Comparison of ENCODE assay signal across 9 mouse cellular contexts in the genomic region with DNA sequence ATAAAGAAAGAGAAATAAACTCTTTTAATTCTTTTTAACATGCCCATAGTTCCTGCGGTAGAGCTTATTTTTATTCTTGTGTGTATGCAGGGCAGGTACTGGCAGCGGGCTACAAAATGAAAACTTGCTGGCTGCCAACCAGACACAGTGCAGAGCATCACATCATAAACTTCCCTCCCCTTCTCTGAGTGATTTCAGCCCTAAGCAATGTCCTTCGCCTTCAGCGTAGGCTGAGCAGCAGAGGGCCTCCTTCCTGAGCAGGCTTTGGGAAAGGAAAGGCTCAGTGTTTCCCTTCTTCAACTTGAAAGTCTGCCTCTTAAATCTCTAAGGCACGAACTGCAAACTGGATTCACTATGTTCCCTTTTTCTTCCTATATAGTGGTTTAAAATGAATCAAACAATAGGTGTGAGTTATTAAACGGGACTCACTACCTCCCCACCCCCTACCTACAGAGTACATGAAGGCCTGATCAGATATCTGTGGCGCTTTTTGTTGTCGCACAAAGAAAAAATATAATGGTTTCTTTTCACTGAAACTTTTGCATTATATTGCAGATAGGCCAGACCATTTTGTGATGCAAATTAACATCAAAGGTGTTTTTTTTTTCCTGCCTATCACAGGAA. TPM values are rescaled to one million over a fixed set of nuclear protein-coding genes. Genes with fewer than 3 reads are reported as not detected.
A peak's percentile ranks its signal among the peaks of the same experiment; 100 is the strongest.
DNase-seq lines count a peak whose midpoint lies in the region; ATAC-seq lines count a peak whose summit lies in the region.
"Had no signal": no experiment of that assay in that cellular context is flagged by ENCODE, and none has a peak within 500 bp of the region (broad histone marks: within the 10 kb centered on the region; RNA-seq: fewer than 3 reads in every experiment).

No protein-coding gene starts in this region.

- 58% methylated on average over 8 of the region's 8 CpGs for WGBS in kidney, embryonic 15.5 days

- no peak overlapping the region for H3K9ac ChIP-seq in kidney, embryonic 15.5 days

- H3K4me1 ChIP-seq in kidney, embryonic 15.5 days: no peaks in the 10 kb centered on the region

- peak; percentile 54 for DNase-seq in gastrocnemius, adult 18-20 months (ENCODE audit: low spot score)
- DNase-seq in gastrocnemius, postnatal 36 days: no peak
- DNase-seq in adrenal gland, adult 18-20 months (ENCODE audit: low spot score in 2 of 2): peak; percentile 26 to 32
- DNase-seq in gastrocnemius, postnatal 14 days: peak; percentile 21
- DNase-seq in lung, postnatal 4 days: peak; percentile 40 to 53
- DNase-seq in retina, embryonic 14.5 days (ENCODE audit: low spot score): no peak
- no peak for DNase-seq in thymus, postnatal 36 days

- H3K4me3 ChIP-seq in kidney, embryonic 15.5 days (replicated peaks): no peak overlapping the region

- peak overlapping the region; percentile 16; the same call in 1 of the 2 replicates for H3K4me2 ChIP-seq in kidney, embryonic 15.5 days

- ATAC-seq in kidney, embryonic 15.5 days (replicated peaks; ENCODE audit: low FRiP score): no peak

- H3K36me3 ChIP-seq in kidney, embryonic 15.5 days: no peaks in the 10 kb centered on the region

- no peaks in the 10 kb centered on the region for H3K27me3 ChIP-seq in kidney, embryonic 15.5 days

- no peak overlapping the region for H3K27ac ChIP-seq in kidney, embryonic 15.5 days

- no peaks in the 10 kb centered on the region for H3K9me3 ChIP-seq in kidney, embryonic 15.5 days (replicated peaks)

- intact Hi-C loops in gastrocnemius, postnatal 36 days (cut with DNase I): no loop called here
- intact Hi-C loops in gastrocnemius, postnatal 14 days (cut with DNase I; ENCODE audit: low total_unique reads): no loop called here

RNA-seq across cellular contexts. Expression of gene Mef2c, which starts 28.2 kb away (rescaled TPM):
- 100 to 1,000 TPM; 431 to 527 TPM for total RNA-seq in gastrocnemius, adult 18-20 months (2021)
- 100 to 1,000 TPM; 330 to 357 TPM for total RNA-seq in gastrocnemius, postnatal 36 days (2021)
- total RNA-seq in adrenal gland, adult 18-20 months (2021): 10 to 100 TPM; 25.8 to 30.8 TPM
- total RNA-seq in gastrocnemius, postnatal 14 days (2021): 100 to 1,000 TPM; 258 to 347 TPM
- polyA plus RNA-seq in kidney, embryonic 15.5 days (2015; fragmentation: Nextera tagmentation; extraction: Ambion mirVana): 53.6 and 60.4 TPM in 2 replicates
- total RNA-seq: MEL had no signal

Comparison
In these comparisons a context has a peak if more than half of its experiments do, and no peak if none do; other contexts are left out.
1. DNase-seq: peak in gastrocnemius, adult 18-20 months (single experiment), adrenal gland, adult 18-20 months (2 of 2), gastrocnemius, postnatal 14 days (single experiment) and lung, postnatal 4 days (2 of 2); none in gastrocnemius, postnatal 36 days (0 of 2), retina, embryonic 14.5 days (single experiment) and thymus, postnatal 36 days (0 of 2).
2. RNA of gene Mef2c, which starts 28.2 kb away (total RNA-seq): 431 to 527 TPM in gastrocnemius, adult 18-20 months, 330 to 357 TPM in gastrocnemius, postnatal 36 days and 258 to 347 TPM in gastrocnemius, postnatal 14 days; 25.8 to 30.8 TPM in adrenal gland, adult 18-20 months; every median in the first group is over 4 times any median in the second.